Mouse (Mus musculus) stomach, embryonic 16.5 days (tissue): ENCODE data around the gene C1ql1. TPM values are rescaled to one million over a fixed set of nuclear protein-coding genes. Genes with fewer than 3 reads are reported as not detected.
A peak's percentile ranks its signal among the peaks of the same experiment; 100 is the strongest.

ENCODE experiments used
- ATAC-seq: fragments of 200-750 bp; cut with Nextera tagmentation; 2 replicates; pipeline ENCODE4 v1.8.0; 2017; ENCODE audit warnings: moderate number of reproducible peaks, moderate TSS enrichment; ENCODE audit not compliant: insufficient read depth, low FRiP score
- H3K27ac ChIP-seq: fragments of 300-500 bp; sonication (generic); 2 replicates; pipeline ENCODE4 v1.5.1; 2014; ENCODE audit warnings: low read length
- H3K27me3 ChIP-seq: fragments of 300-500 bp; sonication (generic); 2 replicates; pipeline ENCODE4 v1.6.1; 2014; ENCODE audit warnings: low read length, control low read depth, mixed read lengths; ENCODE audit not compliant: control insufficient read depth, insufficient read depth
- H3K36me3 ChIP-seq: fragments of 300-500 bp; sonication (generic); 2 replicates; pipeline ENCODE4 v1.6.1; 2014; ENCODE audit warnings: low read length; ENCODE audit not compliant: control insufficient read depth, insufficient read depth
- H3K4me1 ChIP-seq: fragments of 300-500 bp; sonication (generic); 2 replicates; pipeline ENCODE4 v1.6.1; 2014; ENCODE audit warnings: low read length, control low read depth, mixed read lengths; ENCODE audit not compliant: control insufficient read depth, insufficient read depth
- H3K4me2 ChIP-seq: fragments of 300-500 bp; sonication (generic); 2 replicates; pipeline ENCODE4 v1.6.1; 2014; ENCODE audit warnings: low read depth, low read length, mixed read lengths
- H3K4me3 ChIP-seq: fragments of 300-500 bp; sonication (generic); replicated peaks from 2 replicates; pipeline ENCODE4 v1.5.1; 2014; ENCODE audit warnings: mild to moderate bottlenecking, low read length
- H3K9ac ChIP-seq: fragments of 300-500 bp; sonication (generic); 2 replicates; pipeline ENCODE4 v1.6.1; 2014; ENCODE audit warnings: low read length
- H3K9me3 ChIP-seq: fragments of 300-500 bp; sonication (generic); replicated peaks from 2 replicates; pipeline ENCODE4 v1.6.1; 2016; ENCODE audit warnings: low read length, control low read depth; ENCODE audit not compliant: control insufficient read depth
- WGBS: fragments of 180-500 bp; shearing (Covaris S2); extraction: QIAGEN DNeasy Blood & Tissue Kit; methylation state at CpG from one replicate; pipeline ENCODE4 v1.1.7; 2014; 5-methylcytosine and 5-hydroxymethylcytosine counted together
- polyA plus RNA-seq: library from polyadenylated mRNA; unstranded; fragments of >200 nt; fragmentation: Nextera tagmentation; extraction: Ambion mirVana; gene quantifications from 2 replicates; pipeline ENCODE4 v1.2.1, GENCODE M21; 2015

The C1ql1 gene
- polyA plus RNA-seq, 1 experiment from 2014 or later: 1.7 TPM

DNA sequence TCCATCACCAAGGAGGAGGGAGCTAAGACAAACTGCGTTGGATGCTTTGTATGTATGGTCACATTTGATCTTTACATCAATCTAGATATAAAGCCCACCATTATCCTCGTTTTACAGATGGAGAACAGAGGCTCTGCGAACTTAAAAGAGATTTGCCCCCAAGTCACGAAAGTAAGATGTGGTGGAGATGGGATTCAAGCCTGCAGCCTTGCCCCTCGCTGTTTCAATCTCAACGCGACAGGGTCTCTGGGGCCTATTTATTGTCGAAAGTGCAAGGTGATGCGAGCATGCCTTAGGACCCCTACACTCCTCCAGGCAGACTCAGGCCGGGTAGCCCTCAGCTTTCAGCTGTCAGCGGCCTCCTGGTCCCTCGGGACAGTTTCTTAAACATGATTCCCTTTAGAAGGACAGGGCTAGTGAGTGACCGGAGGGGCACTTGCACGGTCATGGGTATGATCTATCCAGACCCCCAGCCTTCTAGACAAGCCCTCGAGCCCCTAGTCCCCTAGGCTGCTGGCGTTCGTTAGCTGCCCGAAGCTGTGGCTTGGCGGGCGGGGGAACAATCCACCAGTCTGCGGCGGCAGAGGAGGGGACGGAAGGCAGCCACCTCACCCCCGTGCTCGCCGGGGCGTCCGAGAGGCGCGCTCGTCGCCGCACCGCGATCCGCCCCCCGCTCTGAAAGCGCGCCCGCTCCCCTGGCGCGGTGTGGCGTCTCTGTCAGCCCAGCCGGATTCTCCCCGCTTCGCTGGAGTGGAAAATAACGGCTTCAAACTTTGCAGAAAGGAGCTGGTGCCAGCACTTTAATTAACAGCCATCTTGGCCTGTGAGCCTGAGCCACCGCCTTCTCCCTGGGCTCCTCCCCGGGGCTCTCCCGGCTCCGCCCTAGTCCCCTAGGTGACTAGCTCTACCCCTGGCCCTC lies 1.8 kb upstream of the C1ql1 start:
- Histone ChIP-seq H3K9ac (peak overlapping the region; percentile 68), H3K4me3 (peak overlapping the region; percentile 50), H3K27me3 (peaks cover 56% of the 10 kb centered on the region), H3K27ac (no peak overlapping the region), H3K36me3 (no peaks in the 10 kb centered on the region), H3K9me3 (no peaks in the 10 kb centered on the region), H3K4me2 (peak overlapping the region; percentile 61), H3K4me1 (peaks cover 22% of the 10 kb centered on the region; the same call in 1 of the 2 replicates)
- 4% methylated on average over 51 of the region's 51 CpGs for WGBS
- 0 out of 2 replicates have a peak, but pooled peaks have one; percentile 18 for ATAC-seq

GRCm38 (mm10) chr11:102946992-102947343 lies 480 bp upstream of the C1ql1 start:
- Histone ChIP-seq H3K27ac (no peak overlapping the region), H3K9me3 (no peaks in the 10 kb centered on the region), H3K4me2 (peak overlapping the region; percentile 73), H3K4me1 (peaks cover 15% of the 10 kb centered on the region; the same call in 1 of the 2 replicates), H3K36me3 (no peaks in the 10 kb centered on the region), H3K27me3 (peaks cover 59% of the 10 kb centered on the region), H3K9ac (no peak overlapping the region), H3K4me3 (peak overlapping the region; percentile 44)
- ATAC-seq: no peak
- WGBS: 18% methylated on average over 8 of the region's 8 CpGs

DNA sequence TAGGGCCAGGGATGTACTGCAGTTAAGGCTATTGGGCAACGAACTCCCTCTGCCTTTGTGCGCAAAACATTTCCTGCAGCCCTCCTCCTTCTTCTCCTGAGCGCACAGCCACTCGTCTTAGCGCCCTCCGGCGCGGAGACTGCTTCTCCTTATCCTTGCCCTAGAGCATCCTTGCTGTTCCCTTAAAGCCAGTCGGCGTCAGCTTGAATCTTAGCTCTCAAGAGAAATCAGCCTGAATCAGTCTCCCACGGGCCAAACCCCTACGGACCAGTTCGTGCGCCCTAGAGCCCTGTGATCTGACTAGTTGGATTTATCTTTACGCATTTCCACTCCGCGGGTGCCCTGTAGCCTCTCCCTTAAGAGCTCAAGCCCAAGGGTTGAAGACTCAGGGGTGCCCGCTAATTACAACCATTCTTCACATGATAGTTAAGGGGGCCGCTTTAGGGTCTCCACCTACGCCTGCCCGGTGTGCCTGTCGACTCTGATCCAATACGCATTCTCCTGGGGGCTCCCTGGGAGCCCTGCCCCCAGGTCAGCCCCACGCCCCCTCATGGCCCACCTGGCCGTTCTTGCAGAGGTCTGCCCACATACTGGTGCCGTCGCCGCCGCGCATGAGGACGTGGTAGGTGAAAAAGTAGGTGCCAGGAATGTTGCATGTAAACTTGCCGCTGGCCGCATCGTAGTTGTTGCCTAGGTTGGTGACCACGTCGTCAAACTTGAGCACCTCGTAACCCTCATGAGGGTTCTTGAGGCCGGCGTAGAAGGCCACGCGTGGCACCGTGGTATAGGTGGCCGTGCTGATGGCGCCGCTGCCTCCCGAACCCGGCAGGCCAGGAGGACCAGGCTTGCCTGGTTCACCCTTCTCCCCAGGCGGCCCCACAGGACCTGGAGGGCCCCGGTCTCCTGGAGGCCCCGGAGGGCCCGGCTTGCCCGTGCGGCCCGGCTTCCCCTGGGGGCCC lies 903 bp downstream of the C1ql1 start:
- ATAC-seq: peak; percentile 3; the same call in 1 of the 2 replicates
- Histone ChIP-seq H3K36me3 (no peaks in the 10 kb centered on the region), H3K27ac (no peak overlapping the region), H3K27me3 (peaks cover 63% of the 10 kb centered on the region), H3K9ac (peak overlapping the region; percentile 44), H3K4me1 (peaks cover 15% of the 10 kb centered on the region; the same call in 1 of the 2 replicates), H3K9me3 (no peaks in the 10 kb centered on the region), H3K4me2 (peak overlapping the region; percentile 73), H3K4me3 (peak overlapping the region; percentile 44)
- whole genome bisulfite sequencing: 2% methylated on average over 53 of the region's 54 CpGs

DNA sequence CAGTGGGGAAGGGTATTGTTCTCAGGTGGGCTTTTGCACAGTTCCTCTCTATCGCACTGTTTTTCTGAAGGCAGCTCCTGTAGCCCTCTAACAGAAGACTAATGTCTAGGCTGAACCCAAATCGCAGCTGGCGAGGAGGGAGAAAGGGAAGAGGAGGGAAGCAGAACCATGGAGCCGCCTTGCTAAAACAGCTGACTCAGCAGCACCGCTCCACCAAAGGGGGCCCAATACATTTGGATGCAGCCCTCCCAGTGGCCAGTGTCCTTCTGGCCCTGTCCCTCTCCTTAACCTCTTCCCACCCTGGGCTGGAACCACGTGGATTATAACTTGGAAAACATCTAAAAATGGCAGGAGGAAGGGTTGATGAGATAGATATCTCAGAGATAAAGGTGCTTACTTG lies 5.3 kb downstream of the C1ql1 start:
- no peak overlapping the region for H3K4me3 ChIP-seq
- H3K9me3 ChIP-seq: no peaks in the 10 kb centered on the region
- H3K27ac ChIP-seq: no peak overlapping the region
- no peak overlapping the region for H3K9ac ChIP-seq
- 62% methylated on average over 6 of the region's 6 CpGs for WGBS
- no peaks in the 10 kb centered on the region for H3K36me3 ChIP-seq
- H3K27me3 ChIP-seq: peaks cover 36% of the 10 kb centered on the region
- H3K4me2 ChIP-seq: no peak overlapping the region
- H3K4me1 ChIP-seq: peaks cover 16% of the 10 kb centered on the region
- no peak for ATAC-seq

- 28% methylated on average over 13 of the region's 13 CpGs for WGBS
- Histone ChIP-seq H3K36me3 (no peaks in the 10 kb centered on the region), H3K4me1 (peaks cover 8% of the 10 kb centered on the region), H3K27me3 (peaks cover 15% of the 10 kb centered on the region), H3K4me3 (no peak overlapping the region), H3K4me2 (no peak overlapping the region; the same call in 1 of the 2 replicates), H3K9me3 (no peaks in the 10 kb centered on the region), H3K27ac (no peak overlapping the region), H3K9ac (no peak overlapping the region)
- ATAC-seq: peak; percentile 63; the same call in 1 of the 2 replicates
These were observed 7.3 kb downstream of the C1ql1 start for GRCm38 (mm10) chr11:102939024-102939675.

GRCm38 (mm10) chr11:102937529-102938182 lies 8.8 kb downstream of the C1ql1 start:
- ATAC-seq: no peak
- Histone ChIP-seq H3K4me2 (no peak overlapping the region), H3K36me3 (no peaks in the 10 kb centered on the region), H3K4me3 (no peak overlapping the region), H3K9me3 (no peaks in the 10 kb centered on the region), H3K27me3 (peaks cover 4% of the 10 kb centered on the region; the same call in 1 of the 2 replicates), H3K9ac (no peak overlapping the region), H3K4me1 (peaks cover 8% of the 10 kb centered on the region), H3K27ac (no peak overlapping the region)
- WGBS: 73% methylated on average over 3 of the region's 3 CpGs

- ATAC-seq: no peak
- Histone ChIP-seq H3K36me3 (no peaks in the 10 kb centered on the region), H3K4me1 (peaks cover 8% of the 10 kb centered on the region), H3K9ac (0 out of 2 replicates have a peak overlapping the region, but pooled peaks have one; percentile 29), H3K4me2 (no peak overlapping the region), H3K27me3 (peaks cover under 1% of the 10 kb centered on the region; the same call in 1 of the 2 replicates), H3K9me3 (no peaks in the 10 kb centered on the region), H3K4me3 (no peak overlapping the region), H3K27ac (no peak overlapping the region)
- 26% methylated on average over 4 of the region's 4 CpGs for WGBS
These were observed 10.2 kb downstream of the C1ql1 start for GRCm38 (mm10) chr11:102936272-102936671.

- Histone ChIP-seq H3K9ac (no peak overlapping the region), H3K9me3 (no peaks in the 10 kb centered on the region), H3K27me3 (no peaks in the 10 kb centered on the region), H3K4me2 (no peak overlapping the region), H3K27ac (no peak overlapping the region), H3K36me3 (no peaks in the 10 kb centered on the region), H3K4me3 (no peak overlapping the region), H3K4me1 (no peaks in the 10 kb centered on the region)
- no peak for ATAC-seq
- 87% methylated on average over 10 of the region's 10 CpGs for WGBS
These were observed 15.8 kb downstream of the C1ql1 start for GRCm38 (mm10) chr11:102930672-102931071.
